Mouse (Mus musculus): Measurements from ENCODE around the gene Ttc23. TPM values are rescaled to one million over a fixed set of nuclear protein-coding genes. Genes with fewer than 3 reads are reported as not detected.

The Ttc23 gene
- polyA plus RNA-seq, 1 experiment from 2014 or later = 8.4 TPM

GRCm38 (mm10) chr7:67740796-67741195 is 93.6 kb downstream of the Ttc23 start:
- H3K9me3 ChIP-seq (ENCODE audit: control insufficient read depth, low read length) = no peaks in the 10 kb centered on the region
- H3K4me2 ChIP-seq (ENCODE audit: low read length) = no peak overlapping the region
- no peak for ATAC-seq
- no peak overlapping the region for H3K9ac ChIP-seq (replicated peaks; ENCODE audit: low read depth, low read length)
- no peaks in the 10 kb centered on the region for H3K36me3 ChIP-seq (ENCODE audit: control insufficient read depth, insufficient read depth)
- no peaks in the 10 kb centered on the region for H3K27me3 ChIP-seq (replicated peaks; ENCODE audit: control insufficient read depth, insufficient read depth, low read length)
- H3K27ac ChIP-seq (ENCODE audit: low read length) = no peak overlapping the region
- no peak overlapping the region for H3K4me3 ChIP-seq (replicated peaks; ENCODE audit: low read length)
- 84% methylated on average over 5 of the region's 5 CpGs for WGBS
- no peaks in the 10 kb centered on the region; the same call in 1 of the 2 replicates for H3K4me1 ChIP-seq (replicated peaks; ENCODE audit: control insufficient read depth, insufficient read depth, low read length)

- H3K36me3 ChIP-seq (ENCODE audit: control insufficient read depth, insufficient read depth) = no peaks in the 10 kb centered on the region
- no peak overlapping the region for H3K4me2 ChIP-seq (ENCODE audit: low read length)
- H3K9me3 ChIP-seq (ENCODE audit: control insufficient read depth, low read length) = no peaks in the 10 kb centered on the region
- no peaks in the 10 kb centered on the region for H3K27me3 ChIP-seq (replicated peaks; ENCODE audit: control insufficient read depth, insufficient read depth, low read length)
- WGBS = 46% methylated on average over 7 of the region's 7 CpGs
- ATAC-seq = peak; percentile 59
- no peaks in the 10 kb centered on the region; the same call in 1 of the 2 replicates for H3K4me1 ChIP-seq (replicated peaks; ENCODE audit: control insufficient read depth, insufficient read depth, low read length)
- no peak overlapping the region for H3K4me3 ChIP-seq (replicated peaks; ENCODE audit: low read length)
- H3K9ac ChIP-seq (replicated peaks; ENCODE audit: low read depth, low read length) = no peak overlapping the region
- H3K27ac ChIP-seq (ENCODE audit: low read length) = no peak overlapping the region
Observed at GRCm38 (mm10) chr7:67741706-67742105, 94.5 kb downstream of the Ttc23 start.

GRCm38 (mm10) chr7:67747731-67748305 is 100.6 kb downstream of the Ttc23 start:
- no peaks in the 10 kb centered on the region for H3K27me3 ChIP-seq (replicated peaks; ENCODE audit: control insufficient read depth, insufficient read depth, low read length)
- no peaks in the 10 kb centered on the region for H3K36me3 ChIP-seq (ENCODE audit: control insufficient read depth, insufficient read depth)
- H3K27ac ChIP-seq (ENCODE audit: low read length) = no peak overlapping the region
- no peak for ATAC-seq
- H3K4me3 ChIP-seq (replicated peaks; ENCODE audit: low read length) = no peak overlapping the region
- H3K4me2 ChIP-seq (ENCODE audit: low read length) = no peak overlapping the region
- H3K9me3 ChIP-seq (ENCODE audit: control insufficient read depth, low read length) = no peaks in the 10 kb centered on the region
- H3K9ac ChIP-seq (replicated peaks; ENCODE audit: low read depth, low read length) = no peak overlapping the region
- 93% methylated on average over 4 of the region's 4 CpGs for WGBS
- peaks cover 4% of the 10 kb centered on the region for H3K4me1 ChIP-seq (replicated peaks; ENCODE audit: control insufficient read depth, insufficient read depth, low read length)

- Histone ChIP-seq H3K36me3 (ENCODE audit: control insufficient read depth, insufficient read depth) (no peaks in the 10 kb centered on the region), H3K27ac (ENCODE audit: low read length) (no peak overlapping the region), H3K27me3 (replicated peaks; ENCODE audit: control insufficient read depth, insufficient read depth, low read length) (no peaks in the 10 kb centered on the region), H3K4me2 (ENCODE audit: low read length) (no peak overlapping the region), H3K4me3 (replicated peaks; ENCODE audit: low read length) (no peak overlapping the region), H3K9ac (replicated peaks; ENCODE audit: low read depth, low read length) (no peak overlapping the region), H3K9me3 (ENCODE audit: control insufficient read depth, low read length) (no peaks in the 10 kb centered on the region), H3K4me1 (replicated peaks; ENCODE audit: control insufficient read depth, insufficient read depth, low read length) (peaks cover 4% of the 10 kb centered on the region)
- no peak for ATAC-seq
- WGBS = 66% methylated on average over 4 of the region's 4 CpGs
Observed at GRCm38 (mm10) chr7:67749441-67750239, 102.4 kb downstream of the Ttc23 start.

GRCm38 (mm10) chr7:67754606-67755005 is 107.4 kb downstream of the Ttc23 start:
- no peak overlapping the region for H3K4me2 ChIP-seq (ENCODE audit: low read length)
- no peak for ATAC-seq
- H3K27me3 ChIP-seq (replicated peaks; ENCODE audit: control insufficient read depth, insufficient read depth, low read length) = no peaks in the 10 kb centered on the region; the same call in 1 of the 2 replicates
- H3K4me3 ChIP-seq (replicated peaks; ENCODE audit: low read length) = no peak overlapping the region
- peaks cover 4% of the 10 kb centered on the region for H3K4me1 ChIP-seq (replicated peaks; ENCODE audit: control insufficient read depth, insufficient read depth, low read length)
- no peaks in the 10 kb centered on the region for H3K9me3 ChIP-seq (ENCODE audit: control insufficient read depth, low read length)
- H3K9ac ChIP-seq (replicated peaks; ENCODE audit: low read depth, low read length) = no peak overlapping the region
- H3K36me3 ChIP-seq (ENCODE audit: control insufficient read depth, insufficient read depth) = no peaks in the 10 kb centered on the region
- 67% methylated on average over 11 of the region's 11 CpGs for WGBS
- no peak overlapping the region for H3K27ac ChIP-seq (ENCODE audit: low read length)

GRCm38 (mm10) chr7:67755366-67755765 is 108.2 kb downstream of the Ttc23 start:
- H3K9ac ChIP-seq (replicated peaks; ENCODE audit: low read depth, low read length) = no peak overlapping the region
- no peak overlapping the region for H3K4me3 ChIP-seq (replicated peaks; ENCODE audit: low read length)
- no peaks in the 10 kb centered on the region; the same call in 1 of the 2 replicates for H3K27me3 ChIP-seq (replicated peaks; ENCODE audit: control insufficient read depth, insufficient read depth, low read length)
- no peaks in the 10 kb centered on the region for H3K9me3 ChIP-seq (ENCODE audit: control insufficient read depth, low read length)
- no peak overlapping the region for H3K4me2 ChIP-seq (ENCODE audit: low read length)
- 83% methylated on average over 7 of the region's 7 CpGs for WGBS
- peaks cover 6% of the 10 kb centered on the region for H3K4me1 ChIP-seq (replicated peaks; ENCODE audit: control insufficient read depth, insufficient read depth, low read length)
- no peak for ATAC-seq
- no peak overlapping the region for H3K27ac ChIP-seq (ENCODE audit: low read length)
- H3K36me3 ChIP-seq (ENCODE audit: control insufficient read depth, insufficient read depth) = no peaks in the 10 kb centered on the region

- no peak overlapping the region for H3K4me2 ChIP-seq (ENCODE audit: low read length)
- no peak overlapping the region for H3K9ac ChIP-seq (replicated peaks; ENCODE audit: low read depth, low read length)
- no peaks in the 10 kb centered on the region; the same call in 1 of the 2 replicates for H3K27me3 ChIP-seq (replicated peaks; ENCODE audit: control insufficient read depth, insufficient read depth, low read length)
- no peak for ATAC-seq
- no peak overlapping the region for H3K27ac ChIP-seq (ENCODE audit: low read length)
- no peak overlapping the region for H3K4me3 ChIP-seq (replicated peaks; ENCODE audit: low read length)
- no peaks in the 10 kb centered on the region for H3K9me3 ChIP-seq (ENCODE audit: control insufficient read depth, low read length)
- H3K4me1 ChIP-seq (replicated peaks; ENCODE audit: control insufficient read depth, insufficient read depth, low read length) = peaks cover 6% of the 10 kb centered on the region
- WGBS = 62% methylated on average over 5 of the region's 5 CpGs
- H3K36me3 ChIP-seq (ENCODE audit: control insufficient read depth, insufficient read depth) = no peaks in the 10 kb centered on the region
Observed at GRCm38 (mm10) chr7:67756636-67757035, 109.4 kb downstream of the Ttc23 start.

- Histone ChIP-seq H3K27ac (ENCODE audit: low read length) (0 out of 2 replicates have a peak overlapping the region, but pooled peaks have one; percentile 57), H3K4me2 (ENCODE audit: low read length) (peak overlapping the region; percentile 98), H3K9ac (replicated peaks; ENCODE audit: low read depth, low read length) (peak overlapping the region; percentile 68), H3K4me3 (replicated peaks; ENCODE audit: low read length) (peak overlapping the region; percentile 66), H3K9me3 (ENCODE audit: control insufficient read depth, low read length) (no peaks in the 10 kb centered on the region), H3K36me3 (ENCODE audit: control insufficient read depth, insufficient read depth) (no peaks in the 10 kb centered on the region), H3K4me1 (replicated peaks; ENCODE audit: control insufficient read depth, insufficient read depth, low read length) (peaks cover 6% of the 10 kb centered on the region), H3K27me3 (replicated peaks; ENCODE audit: control insufficient read depth, insufficient read depth, low read length) (no peaks in the 10 kb centered on the region; the same call in 1 of the 2 replicates)
- 0% methylated on average over 19 of the region's 19 CpGs for WGBS
- no peak for ATAC-seq
Observed at GRCm38 (mm10) chr7:67758506-67758857, 111.3 kb downstream of the Ttc23 start.

- Histone ChIP-seq H3K4me1 (replicated peaks; ENCODE audit: control insufficient read depth, insufficient read depth, low read length) (peaks cover 6% of the 10 kb centered on the region), H3K9me3 (ENCODE audit: control insufficient read depth, low read length) (no peaks in the 10 kb centered on the region), H3K36me3 (ENCODE audit: control insufficient read depth, insufficient read depth) (no peaks in the 10 kb centered on the region), H3K27ac (ENCODE audit: low read length) (peak overlapping the region; percentile 57), H3K9ac (replicated peaks; ENCODE audit: low read depth, low read length) (peak overlapping the region; percentile 68), H3K4me3 (replicated peaks; ENCODE audit: low read length) (peak overlapping the region; percentile 66), H3K4me2 (ENCODE audit: low read length) (peak overlapping the region; percentile 98), H3K27me3 (replicated peaks; ENCODE audit: control insufficient read depth, insufficient read depth, low read length) (no peaks in the 10 kb centered on the region; the same call in 1 of the 2 replicates)
- peak; percentile 74 for ATAC-seq
- WGBS = under 1% methylated on average over 88 of the region's 92 CpGs
Observed at GRCm38 (mm10) chr7:67758858-67759628, 111.8 kb downstream of the Ttc23 start.

All from forebrain, embryonic 16.5 days (tissue).